Mouse (Mus musculus): ENCODE data around the gene Klhdc8b. TPM values are rescaled to one million over a fixed set of nuclear protein-coding genes. Genes with fewer than 3 reads are reported as not detected.
A peak's percentile ranks its signal among the peaks of the same experiment; 100 is the strongest.

The Klhdc8b gene
- polyA plus RNA-seq, 1 experiment, result 5.8 TPM

DNA sequence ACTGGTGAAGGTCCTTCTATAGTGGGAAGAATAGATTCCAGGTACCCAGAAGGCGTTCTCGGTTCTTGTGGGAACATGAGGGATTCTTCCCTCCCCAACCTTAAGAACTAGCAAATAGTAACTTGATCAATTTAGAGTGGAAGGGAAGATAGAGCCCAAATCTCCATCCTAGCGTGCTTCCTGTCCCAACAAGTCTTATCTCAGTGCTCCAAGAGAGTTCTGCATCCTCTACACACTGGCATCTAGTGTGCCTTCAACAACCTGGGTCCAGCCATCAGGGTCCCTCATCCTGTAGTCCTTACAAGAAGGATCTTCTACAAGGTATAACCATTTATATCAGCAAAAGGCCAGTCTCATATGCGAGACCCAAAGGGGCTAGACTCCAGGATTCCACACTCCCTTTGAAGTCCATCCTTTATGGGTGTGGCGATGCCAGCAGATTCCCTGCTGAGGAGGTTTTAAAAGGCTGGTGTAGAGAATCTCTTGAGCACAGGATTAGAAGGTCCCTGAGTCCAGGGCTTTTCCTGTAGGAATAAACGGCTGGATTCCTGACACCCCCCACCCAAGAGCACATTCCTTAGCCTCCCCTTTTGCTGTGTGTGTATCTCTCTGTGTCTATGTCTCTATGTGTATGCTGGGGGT is 9.7 kb downstream of the Klhdc8b start:
- Histone ChIP-seq H3K9me3 (replicated peaks; ENCODE audit: control insufficient read depth, insufficient read depth, low read length, poor library complexity, severe bottlenecking) (no peaks in the 10 kb centered on the region), H3K4me3 (ENCODE audit: low read depth, low read length) (peak overlapping the region; percentile 69), H3K4me1 (ENCODE audit: control insufficient read depth, insufficient read depth, low read length) (peaks cover 7% of the 10 kb centered on the region), H3K27ac (ENCODE audit: insufficient read depth, low read length) (no peak overlapping the region), H3K9ac (ENCODE audit: low read depth, poor library complexity, severe bottlenecking) (peak overlapping the region; percentile 72), H3K27me3 (ENCODE audit: control insufficient read depth, insufficient read depth, low read length, poor library complexity, severe bottlenecking) (no peaks in the 10 kb centered on the region), H3K36me3 (ENCODE audit: control insufficient read depth, insufficient read depth, low read length, poor library complexity, severe bottlenecking) (no peaks in the 10 kb centered on the region)
- TF ChIP-seq CTCF (IDR thresholded peaks at IDR 0.05; ENCODE audit: low read depth, low read length) (no peak), EP300 (IDR thresholded peaks at IDR 0.05; ENCODE audit: insufficient read depth, low read depth, low read length) (no peak), POLR2A (IDR thresholded peaks at IDR 0.05; ENCODE audit: insufficient read depth, low read length) (no peak)

DNA sequence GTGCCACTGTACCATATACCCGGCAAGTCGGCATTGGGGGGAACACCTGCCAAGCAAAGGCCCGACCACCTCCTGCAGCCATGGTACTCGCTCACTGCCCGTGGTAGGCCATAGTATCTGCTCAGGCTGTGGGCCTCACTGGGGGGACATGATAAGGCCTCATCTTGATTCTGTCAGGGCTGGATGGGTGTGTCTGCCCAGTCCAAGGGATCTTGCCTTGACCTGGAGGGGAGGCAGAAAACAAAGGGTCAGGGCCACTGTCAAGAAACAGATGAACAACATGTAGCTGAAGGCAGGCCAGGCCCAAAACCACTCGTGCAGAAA is 10.2 kb downstream of the Klhdc8b start:
- Histone ChIP-seq H3K4me1 (ENCODE audit: control insufficient read depth, insufficient read depth, low read length) (peaks cover 7% of the 10 kb centered on the region), H3K36me3 (ENCODE audit: control insufficient read depth, insufficient read depth, low read length, poor library complexity, severe bottlenecking) (no peaks in the 10 kb centered on the region), H3K9ac (ENCODE audit: low read depth, poor library complexity, severe bottlenecking) (no peak overlapping the region), H3K4me3 (ENCODE audit: low read depth, low read length) (no peak overlapping the region), H3K27me3 (ENCODE audit: control insufficient read depth, insufficient read depth, low read length, poor library complexity, severe bottlenecking) (no peaks in the 10 kb centered on the region), H3K27ac (ENCODE audit: insufficient read depth, low read length) (no peak overlapping the region), H3K9me3 (replicated peaks; ENCODE audit: control insufficient read depth, insufficient read depth, low read length, poor library complexity, severe bottlenecking) (no peaks in the 10 kb centered on the region)
- no peak for TF ChIP-seq CTCF (IDR thresholded peaks at IDR 0.05; ENCODE audit: low read depth, low read length)
- no peak for TF ChIP-seq EP300 (IDR thresholded peaks at IDR 0.05; ENCODE audit: insufficient read depth, low read depth, low read length)
- no peak for TF ChIP-seq POLR2A (IDR thresholded peaks at IDR 0.05; ENCODE audit: insufficient read depth, low read length)

GRCm38 (mm10) chr9:108450292-108451169 is 10.8 kb downstream of the Klhdc8b start:
- Histone ChIP-seq H3K36me3 (ENCODE audit: control insufficient read depth, insufficient read depth, low read length, poor library complexity, severe bottlenecking) (no peaks in the 10 kb centered on the region), H3K9ac (ENCODE audit: low read depth, poor library complexity, severe bottlenecking) (no peak overlapping the region), H3K4me3 (ENCODE audit: low read depth, low read length) (no peak overlapping the region), H3K4me1 (ENCODE audit: control insufficient read depth, insufficient read depth, low read length) (peaks cover 2% of the 10 kb centered on the region), H3K27me3 (ENCODE audit: control insufficient read depth, insufficient read depth, low read length, poor library complexity, severe bottlenecking) (no peaks in the 10 kb centered on the region), H3K9me3 (replicated peaks; ENCODE audit: control insufficient read depth, insufficient read depth, low read length, poor library complexity, severe bottlenecking) (no peaks in the 10 kb centered on the region), H3K27ac (ENCODE audit: insufficient read depth, low read length) (no peak overlapping the region)
- TF ChIP-seq EP300 (IDR thresholded peaks at IDR 0.05; ENCODE audit: insufficient read depth, low read depth, low read length) (no peak), POLR2A (IDR thresholded peaks at IDR 0.05; ENCODE audit: insufficient read depth, low read length) (no peak), CTCF (IDR thresholded peaks at IDR 0.05; ENCODE audit: low read depth, low read length) (no peak)

- Histone ChIP-seq H3K27ac (ENCODE audit: insufficient read depth, low read length) (no peak overlapping the region), H3K9ac (ENCODE audit: low read depth, poor library complexity, severe bottlenecking) (no peak overlapping the region), H3K4me1 (ENCODE audit: control insufficient read depth, insufficient read depth, low read length) (no peaks in the 10 kb centered on the region)
These were observed 11.5 kb downstream of the Klhdc8b start for GRCm38 (mm10) chr9:108449860-108450259.

GRCm38 (mm10) chr9:108445125-108445524 is 16.3 kb downstream of the Klhdc8b start:
- no peak overlapping the region for H3K4me3 ChIP-seq (ENCODE audit: low read depth, low read length)
- H3K4me1 ChIP-seq (ENCODE audit: control insufficient read depth, insufficient read depth, low read length), result no peaks in the 10 kb centered on the region
- H3K9me3 ChIP-seq (replicated peaks; ENCODE audit: control insufficient read depth, insufficient read depth, low read length, poor library complexity, severe bottlenecking), result no peaks in the 10 kb centered on the region
- no peaks in the 10 kb centered on the region for H3K27me3 ChIP-seq (ENCODE audit: control insufficient read depth, insufficient read depth, low read length, poor library complexity, severe bottlenecking)
- H3K9ac ChIP-seq (ENCODE audit: low read depth, poor library complexity, severe bottlenecking), result no peak overlapping the region
- H3K36me3 ChIP-seq (ENCODE audit: control insufficient read depth, insufficient read depth, low read length, poor library complexity, severe bottlenecking), result no peaks in the 10 kb centered on the region
- H3K27ac ChIP-seq (ENCODE audit: insufficient read depth, low read length), result no peak overlapping the region
- no peak for TF ChIP-seq POLR2A (IDR thresholded peaks at IDR 0.05; ENCODE audit: insufficient read depth, low read length)
- TF ChIP-seq EP300 (IDR thresholded peaks at IDR 0.05; ENCODE audit: insufficient read depth, low read depth, low read length), result no peak
- TF ChIP-seq CTCF (IDR thresholded peaks at IDR 0.05; ENCODE audit: low read depth, low read length), result no peak

More at GRCm38 (mm10) chr9:108449860-108450259, 11.5 kb downstream of the Klhdc8b start:
- H3K9me3 ChIP-seq (replicated peaks; ENCODE audit: control insufficient read depth, insufficient read depth, low read length, poor library complexity, severe bottlenecking), result no peaks in the 10 kb centered on the region
- no peak overlapping the region for H3K4me3 ChIP-seq (ENCODE audit: low read depth, low read length)
- no peaks in the 10 kb centered on the region for H3K27me3 ChIP-seq (ENCODE audit: control insufficient read depth, insufficient read depth, low read length, poor library complexity, severe bottlenecking)
- no peaks in the 10 kb centered on the region for H3K36me3 ChIP-seq (ENCODE audit: control insufficient read depth, insufficient read depth, low read length, poor library complexity, severe bottlenecking)
- TF ChIP-seq POLR2A (IDR thresholded peaks at IDR 0.05; ENCODE audit: insufficient read depth, low read length), result no peak
- no peak for TF ChIP-seq EP300 (IDR thresholded peaks at IDR 0.05; ENCODE audit: insufficient read depth, low read depth, low read length)
- TF ChIP-seq CTCF (IDR thresholded peaks at IDR 0.05; ENCODE audit: low read depth, low read length), result no peak
